Mouse (Mus musculus) cortical plate, adult 2 months (tissue): ENCODE measurements around the gene Il12b.

Source experiments
- CTCF ChIP-seq: fragments of 200-500 bp; IDR thresholded peaks from 2 replicates; pipeline ENCODE4 v1.5.1; 2011; ENCODE audit warnings: mild to moderate bottlenecking, control low read depth, low read length; ENCODE audit not compliant: insufficient read depth; ENCODE audit errors: extremely low read depth
- POLR2A ChIP-seq: fragments of 200-500 bp; IDR thresholded peaks from 2 replicates; pipeline ENCODE4 v1.6.1; 2011; ENCODE audit warnings: mild to moderate bottlenecking, low read length, control low read depth; ENCODE audit not compliant: insufficient read depth; ENCODE audit errors: extremely low read depth

GRCm38 (mm10) chr11:44408626-44409025, 8.8 kb downstream of the Il12b start:
- no peak for TF ChIP-seq CTCF
- TF ChIP-seq POLR2A = no peak
